Mouse (Mus musculus) embryonic facial prominence, embryonic 13.5 days (tissue): Measurements from ENCODE around the gene Sh3yl1. TPM values are rescaled to one million over a fixed set of nuclear protein-coding genes. Genes with fewer than 3 reads are reported as not detected.

Experiments
- ATAC-seq: fragments of 200-750 bp; cut with Nextera tagmentation; 2 replicates; pipeline ENCODE4 v1.8.0; 2017; ENCODE audit warnings: low read depth; ENCODE audit not compliant: insufficient number of reproducible peaks, insufficient read depth, low FRiP score, low TSS enrichment
- H3K27ac ChIP-seq: fragments of 300-500 bp; sonication (generic); 2 replicates; pipeline ENCODE4 v1.5.1; 2015; ENCODE audit warnings: moderate library complexity, mild to moderate bottlenecking, inconsistent platforms
- H3K27me3 ChIP-seq: fragments of 300-500 bp; sonication (generic); 2 replicates; pipeline ENCODE4 v1.6.1; 2015; ENCODE audit warnings: mild to moderate bottlenecking, inconsistent platforms
- H3K36me3 ChIP-seq: fragments of 300-500 bp; sonication (generic); 2 replicates; pipeline ENCODE4 v1.6.1; 2015; ENCODE audit warnings: mild to moderate bottlenecking, inconsistent platforms
- H3K4me1 ChIP-seq: fragments of 300-500 bp; sonication (generic); 2 replicates; pipeline ENCODE4 v1.6.1; 2015; ENCODE audit warnings: inconsistent platforms
- H3K4me2 ChIP-seq: fragments of 300-500 bp; sonication (generic); 2 replicates; pipeline ENCODE4 v1.6.1; 2015; ENCODE audit warnings: moderate library complexity, mild to moderate bottlenecking, inconsistent platforms
- H3K4me3 ChIP-seq: fragments of 300-500 bp; sonication (generic); 2 replicates; pipeline ENCODE4 v1.5.1; 2015; ENCODE audit warnings: mild to moderate bottlenecking, inconsistent platforms
- H3K9ac ChIP-seq: fragments of 300-500 bp; sonication (generic); 2 replicates; pipeline ENCODE4 v1.6.1; 2015; ENCODE audit warnings: mild to moderate bottlenecking, inconsistent platforms
- H3K9me3 ChIP-seq: fragments of 300-500 bp; sonication (generic); 2 replicates; pipeline ENCODE4 v1.6.1; 2016; ENCODE audit warnings: inconsistent platforms
- WGBS: fragments of 180-500 bp; shearing (Covaris S2); methylation state at CpG from one replicate; pipeline ENCODE4 v1.1.7; 2015; ENCODE audit warnings: mixed read lengths; 5-methylcytosine and 5-hydroxymethylcytosine counted together
- polyA plus RNA-seq: library from polyadenylated mRNA; unstranded; fragments of >200 nt; fragmentation: Nextera tagmentation; extraction: Ambion mirVana; gene quantifications from 2 replicates; pipeline ENCODE4 v1.2.1, GENCODE M21; 2015

Gene Sh3yl1
- polyA plus RNA-seq, 1 experiment from 2014 or later = 16.7 TPM

DNA sequence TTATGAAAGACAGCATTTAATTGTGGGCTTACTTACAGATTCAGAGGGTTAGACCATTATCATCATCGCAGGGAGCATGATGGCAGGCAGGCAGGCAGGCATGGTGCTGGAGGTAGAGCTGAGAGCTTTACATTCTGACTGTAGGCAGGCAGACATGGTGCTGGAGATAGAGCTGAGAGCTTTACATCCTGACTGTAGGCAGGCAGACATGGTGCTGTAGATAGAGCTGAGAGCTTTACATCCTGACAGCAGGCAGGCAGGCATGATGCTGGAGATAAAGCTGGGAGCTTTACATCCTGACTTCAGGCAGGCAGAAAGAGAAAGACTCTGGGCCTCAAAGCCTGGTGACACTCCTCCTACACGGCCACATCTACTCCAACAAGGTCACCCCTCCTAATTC lies 59.2 kb downstream of the Sh3yl1 start:
- H3K9me3 ChIP-seq = 0 out of 2 replicates have a peak, but pooled peaks cover 2% of the 10 kb centered on the region
- no peak overlapping the region for H3K9ac ChIP-seq
- no peaks in the 10 kb centered on the region for H3K27me3 ChIP-seq
- H3K27ac ChIP-seq = no peak overlapping the region
- no peaks in the 10 kb centered on the region for H3K4me1 ChIP-seq
- H3K36me3 ChIP-seq = no peaks in the 10 kb centered on the region
- no peak overlapping the region for H3K4me2 ChIP-seq
- ATAC-seq = no peak
- WGBS = 72% methylated on average over 2 of the region's 2 CpGs
- no peak overlapping the region for H3K4me3 ChIP-seq

DNA sequence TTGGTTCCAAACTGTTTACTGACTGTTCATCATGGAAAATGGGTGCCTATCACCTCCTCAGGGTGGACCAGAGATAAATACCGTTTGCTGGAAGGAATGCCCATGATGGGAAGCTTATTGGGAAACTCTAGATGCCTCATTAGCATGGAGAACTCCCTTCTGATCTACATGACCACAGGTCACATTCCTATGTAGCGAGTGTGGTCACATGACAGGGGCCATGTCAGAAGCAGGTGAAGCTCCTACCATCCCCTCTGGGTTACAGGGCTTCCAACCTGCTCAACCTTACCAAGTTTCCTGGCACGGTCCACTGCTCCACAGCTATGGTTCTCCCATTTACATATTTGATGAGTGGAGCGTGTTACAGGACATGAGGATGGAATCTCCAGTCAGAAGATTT lies 92.3 kb downstream of the Sh3yl1 start:
- Histone ChIP-seq H3K36me3 (no peaks in the 10 kb centered on the region), H3K27ac (no peak overlapping the region), H3K27me3 (no peaks in the 10 kb centered on the region), H3K4me3 (no peak overlapping the region), H3K9ac (no peak overlapping the region), H3K4me1 (no peaks in the 10 kb centered on the region), H3K9me3 (no peaks in the 10 kb centered on the region), H3K4me2 (no peak overlapping the region)
- no peak for ATAC-seq
- 84% methylated on average over 4 of the region's 4 CpGs for WGBS

DNA sequence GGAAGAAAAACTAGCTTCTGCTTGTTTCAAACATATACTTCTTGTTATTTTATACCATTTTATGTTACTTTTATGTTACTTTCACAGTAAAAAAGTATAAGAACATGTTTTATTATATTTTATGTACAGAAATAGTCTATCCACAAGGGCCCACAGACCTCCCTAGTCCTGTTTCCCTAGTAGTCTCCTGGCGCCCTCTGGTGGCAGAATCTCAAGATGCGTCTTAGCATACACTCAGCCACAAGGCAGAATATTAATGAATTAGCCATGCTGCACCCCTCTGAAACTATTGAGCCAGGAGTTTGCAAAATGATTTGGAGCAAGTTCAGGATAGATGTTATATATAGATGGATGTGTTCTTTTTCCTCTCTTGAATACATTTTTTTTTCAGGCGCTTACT lies 93.5 kb downstream of the Sh3yl1 start:
- Histone ChIP-seq H3K36me3 (no peaks in the 10 kb centered on the region), H3K4me3 (no peak overlapping the region), H3K27me3 (no peaks in the 10 kb centered on the region), H3K4me1 (no peaks in the 10 kb centered on the region), H3K9me3 (no peaks in the 10 kb centered on the region), H3K27ac (no peak overlapping the region), H3K4me2 (no peak overlapping the region), H3K9ac (no peak overlapping the region)
- ATAC-seq = no peak
- 20% methylated on average over 3 of the region's 3 CpGs for WGBS

DNA sequence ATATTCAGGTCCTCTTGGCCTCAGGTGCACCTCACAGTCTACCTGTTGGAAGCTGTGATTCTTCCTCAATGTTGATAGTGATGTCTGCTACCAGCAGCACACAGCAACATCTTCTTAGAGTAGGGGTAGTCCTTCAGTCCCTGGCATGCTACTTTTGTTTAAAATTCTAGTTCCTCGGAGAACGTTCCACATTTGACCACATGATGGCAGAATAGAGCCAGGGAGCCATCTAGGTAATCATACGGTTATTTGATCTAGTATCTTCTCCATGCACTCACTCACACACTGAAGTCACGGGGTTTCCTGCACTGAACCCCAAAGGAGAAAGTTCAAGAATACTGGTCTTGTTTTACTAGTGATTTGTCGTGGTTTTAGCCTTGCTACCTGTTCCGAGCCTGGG lies 96.7 kb downstream of the Sh3yl1 start:
- Histone ChIP-seq H3K27me3 (no peaks in the 10 kb centered on the region), H3K4me3 (no peak overlapping the region), H3K36me3 (no peaks in the 10 kb centered on the region), H3K4me2 (no peak overlapping the region), H3K27ac (no peak overlapping the region), H3K9ac (no peak overlapping the region), H3K4me1 (no peaks in the 10 kb centered on the region), H3K9me3 (no peaks in the 10 kb centered on the region)
- WGBS = 24% methylated on average over 6 of the region's 6 CpGs
- ATAC-seq = no peak

Other genes starting within 250 kb of the Sh3yl1 start
- gene Alkal2, start 27.3 kb upstream of the Sh3yl1 start, polyA plus RNA-seq = 7.3 and 8.4 TPM in 2 replicates
- 154 and 159 TPM in 2 replicates for gene Acp1, start 79 bp upstream of the Sh3yl1 start, polyA plus RNA-seq
- gene Fam110c, start 162.2 kb downstream of the Sh3yl1 start, polyA plus RNA-seq = 0.34 and 0.76 TPM in 2 replicates